Mouse (Mus musculus) heart, postnatal 0 days (tissue): ENCODE data around the gene Ttc23.

Experiments
- CTCF ChIP-seq: IDR thresholded peaks from 2 replicates; pipeline ENCODE4 v1.5.1; 2016; ENCODE audit warnings: antibody characterized with exemption, control low read depth, low read depth
- EP300 ChIP-seq: IDR thresholded peaks from 2 replicates; pipeline ENCODE4 v1.6.1; 2016; ENCODE audit warnings: antibody characterized with exemption, low read depth

GRCm38 (mm10) chr7:67614464-67614861, 32.7 kb upstream of the Ttc23 start:
- TF ChIP-seq CTCF (no peak), EP300 (no peak)
